ENCODE assay signal across 8 mouse cellular contexts in the genomic region with DNA sequence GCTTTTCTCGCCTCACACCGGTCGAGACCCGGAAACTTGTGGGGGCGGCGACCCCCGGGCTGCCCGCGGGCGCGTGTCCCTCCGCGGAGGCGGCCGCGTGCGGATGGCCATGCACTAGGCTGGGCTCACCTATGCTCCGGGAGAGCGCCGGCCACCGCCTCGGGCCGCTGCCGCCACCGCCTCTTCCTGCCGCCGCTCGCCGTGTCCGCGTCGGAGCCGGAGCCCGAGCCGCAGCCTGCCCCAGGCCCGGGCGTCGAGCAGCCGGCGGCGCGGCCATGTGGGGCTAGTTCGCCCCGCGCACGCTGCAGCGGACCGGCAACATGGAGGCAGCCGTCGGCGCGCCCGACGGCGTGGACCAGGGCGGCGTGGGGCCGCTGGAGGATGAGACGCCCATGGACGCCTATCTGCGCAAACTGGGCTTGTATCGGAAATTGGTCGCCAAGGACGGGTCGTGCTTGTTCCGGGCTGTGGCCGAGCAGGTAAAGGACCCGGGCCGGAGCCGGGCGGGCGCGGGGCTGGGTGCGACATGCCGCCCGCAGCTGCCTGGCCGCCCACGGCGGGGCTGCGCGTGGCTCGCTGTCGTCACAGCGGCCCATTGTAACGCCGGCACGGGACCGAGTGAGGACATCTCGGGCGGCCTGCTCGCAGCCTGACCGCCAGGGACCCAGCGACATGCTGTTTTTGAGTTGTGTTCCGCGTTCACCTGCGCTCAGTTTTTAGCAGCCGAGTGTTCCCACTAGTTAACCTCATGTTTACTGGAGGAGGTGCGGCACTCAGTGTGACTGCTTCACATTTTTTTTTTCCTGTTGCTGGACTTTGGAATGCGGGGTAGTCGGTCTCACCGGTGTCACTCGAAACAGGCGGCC. TPM values are rescaled to one million over a fixed set of nuclear protein-coding genes. Genes with fewer than 3 reads are reported as not detected.
DNase-seq lines count a peak whose midpoint lies in the region; ATAC-seq and TF ChIP-seq lines count a peak whose summit lies in the region.

Otud4 (plus strand) TSS at position 33 of the 866 bp plus-strand sequence.

- H3K9me3 ChIP-seq in hindbrain, postnatal 0 days (ENCODE audit: low read length) = no peaks in the 10 kb centered on the region

- no peaks in the 10 kb centered on the region for H3K27me3 ChIP-seq in hindbrain, postnatal 0 days (ENCODE audit: insufficient read depth, low read length)

- under 1% methylated on average over 86 of the region's 103 CpGs for WGBS in hindbrain, postnatal 0 days
- WGBS in macrophage (ENCODE audit: missing documents) = under 1% methylated on average over 93 of the region's 103 CpGs

- ATAC-seq in hindbrain, postnatal 0 days = peak; percentile 44

- peak within 1 kb of the TSS; percentile 97 for H3K27ac ChIP-seq in hindbrain, postnatal 0 days
- H3K27ac ChIP-seq in macrophage = peak within 1 kb of the TSS; percentile 62

- peak; percentile 48 for TF ChIP-seq CTCF in hindbrain, postnatal 0 days (IDR thresholded peaks at IDR 0.05; ENCODE audit: low read depth)

- peak within 1 kb of the TSS; percentile 85 for H3K9ac ChIP-seq in hindbrain, postnatal 0 days (replicated peaks; ENCODE audit: low read length)

- H3K4me1 ChIP-seq in hindbrain, postnatal 0 days (ENCODE audit: insufficient read depth, low read length) = peaks cover 17% of the 10 kb centered on the region

- H3K79me2 ChIP-seq in macrophage (ENCODE audit: inconsistent target) = peaks cover 48% of the 10 kb centered on the region

- H3K36me3 ChIP-seq in hindbrain, postnatal 0 days (ENCODE audit: insufficient read depth, low read length) = no peaks in the 10 kb centered on the region; the same call in 1 of the 2 replicates
- no peaks in the 10 kb centered on the region for H3K36me3 ChIP-seq in macrophage (ENCODE audit: inconsistent target)

- peak within 1 kb of the TSS; percentile 80 for H3K4me2 ChIP-seq in hindbrain, postnatal 0 days (ENCODE audit: low read depth, low read length)

- DNase-seq in adipocyte (ENCODE audit: low spot score) = peak; percentile 47
- peak; percentile 25 to 54 for DNase-seq in cerebellum, postnatal 4 days (ENCODE audit: low spot score in 2 of 2)
- DNase-seq in gastrocnemius, postnatal 10 days = peak; percentile 54
- DNase-seq in hindbrain, postnatal 0 days (ENCODE audit: low spot score) = peak; percentile 68
- peak; percentile 42 to 56 for DNase-seq in left cerebral cortex, adult 8-10 months (ENCODE audit: low spot score in 2 of 2)
- DNase-seq in right cerebral cortex, adult 2 months (ENCODE audit: low spot score in 2 of 2) = peak; percentile 53 to 64
- peak; percentile 37 to 61 for DNase-seq in urinary bladder, postnatal 4 days (ENCODE audit: low spot score in 2 of 2)

- peak within 1 kb of the TSS; percentile 89 for H3K4me3 ChIP-seq in hindbrain, postnatal 0 days (ENCODE audit: low read length)
- H3K4me3 ChIP-seq in macrophage (ENCODE audit: inconsistent target) = peak within 1 kb of the TSS; percentile 69

RNA-seq across cellular contexts. Expression of gene Otud4, which starts in this region (rescaled TPM):
- 10 to 100 TPM; 51.1 to 61.8 TPM for total RNA-seq in gastrocnemius, postnatal 10 days (2021)
- total RNA-seq in hindbrain, postnatal 0 days (2014; rRNA removed) = 24.2 and 26.0 TPM in 2 replicates
- 6.1 TPM in 2 replicates for polyA plus RNA-seq in hindbrain, postnatal 0 days (2015; fragmentation: Nextera tagmentation; extraction: Ambion mirVana)
- 10 to 100 TPM; 36.1 to 41.6 (median 38.0) TPM for total RNA-seq in left cerebral cortex, adult 8-10 months (2022)
- total RNA-seq in macrophage (2018; cell fraction: chromatin; rRNA removed) = 100 to 1,000 TPM in 18 of 26 experiments, 10 to 100 TPM in 8; 68.9 to 162 (median 111) TPM
- total RNA-seq in macrophage (2018; cell fraction: cytosol; rRNA removed) = 10 to 100 TPM; 22.3 to 31.8 (median 26.3) TPM
- 100 to 1,000 TPM in 1 of 26 experiments, 10 to 100 TPM in 25; 38.3 to 103 (median 64.4) TPM for total RNA-seq in macrophage (2018; cell fraction: nucleus; rRNA removed)
- 13.5 to 20.8 TPM (median 15.9 TPM) in 3 replicates for polyA plus RNA-seq in macrophage (2018)

Comparison
In these comparisons a context has a peak if more than half of its experiments do, and no peak if none do; other contexts are left out.
1. Peak in every context shown above with its lines: DNase-seq, ATAC-seq, H3K4me3 ChIP-seq and H3K27ac ChIP-seq.